Mouse (Mus musculus) testis, adult 2 months (tissue): ENCODE results near the gene Mllt10.

ENCODE experiments used
- CTCF ChIP-seq: fragments of 200-500 bp; IDR thresholded peaks from 2 replicates; pipeline ENCODE4 v1.5.1; 2012; ENCODE audit warnings: low read depth, mild to moderate bottlenecking, inconsistent platforms, low read length, moderate library complexity; ENCODE audit not compliant: control insufficient read depth, insufficient read depth, insufficient replicate concordance
- POLR2A ChIP-seq: fragments of 200-500 bp; IDR thresholded peaks from 2 replicates; pipeline ENCODE4 v1.6.1; 2012; ENCODE audit warnings: low read depth, mild to moderate bottlenecking, inconsistent platforms, low read length, moderate library complexity; ENCODE audit not compliant: control insufficient read depth

DNA sequence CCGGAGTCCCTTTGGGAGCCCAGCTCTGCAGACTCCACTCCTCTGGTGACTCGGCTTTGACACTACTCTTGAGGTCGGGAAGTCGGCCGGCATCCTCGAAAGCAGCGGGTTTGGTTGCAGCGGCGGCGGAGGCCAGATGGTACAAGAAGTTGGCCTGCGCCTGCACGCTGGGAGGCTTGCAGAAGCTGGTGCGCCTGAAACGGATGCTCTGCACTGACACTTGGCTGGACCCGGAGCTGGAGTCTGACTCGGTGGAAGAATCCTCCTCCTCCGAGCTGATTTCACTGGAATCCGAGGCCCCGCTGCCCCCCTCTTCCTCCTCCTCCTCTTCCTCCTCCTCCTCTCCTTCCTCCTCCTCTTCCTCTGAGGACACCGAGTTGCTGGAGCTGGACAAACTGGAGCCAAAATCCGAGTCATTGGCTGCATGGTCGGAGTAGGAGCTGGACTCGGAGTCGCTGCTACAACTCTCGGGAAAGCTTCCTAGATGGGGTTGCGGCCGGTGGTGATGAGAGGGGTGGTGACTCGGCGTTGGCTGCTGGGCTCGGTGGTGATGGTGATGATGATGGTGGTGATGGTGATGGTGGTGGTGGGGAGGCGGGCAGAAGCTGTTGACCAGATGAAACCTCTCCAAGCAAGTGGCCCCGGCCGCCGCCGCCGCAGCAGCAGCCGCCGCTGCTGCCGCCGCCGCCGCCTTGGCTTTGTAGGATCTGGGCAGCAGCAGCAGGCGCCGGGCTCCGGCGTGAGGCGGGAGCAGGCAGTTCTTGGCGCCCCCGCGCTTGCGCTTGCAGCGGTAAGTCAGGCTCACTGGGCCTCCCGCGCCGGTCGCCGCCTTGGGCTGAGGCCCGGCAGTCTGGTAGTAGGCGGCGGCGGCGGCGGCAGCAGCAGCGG, 8.0 kb upstream of the Mllt10 start:
- no peak for TF ChIP-seq CTCF
- TF ChIP-seq POLR2A: no peak
